Mouse (Mus musculus): ENCODE results near the gene Coa7. TPM values are rescaled to one million over a fixed set of nuclear protein-coding genes. Genes with fewer than 3 reads are reported as not detected.

Coa7 gene
- polyA plus RNA-seq, 1 experiment from 2014 or later: 45.0 TPM

GRCm38 (mm10) chr4:108387106-108387505, 59.2 kb downstream of the Coa7 start:
- Histone ChIP-seq H3K4me1 (ENCODE audit: control insufficient read depth, insufficient read depth, low read length) (peaks cover 9% of the 10 kb centered on the region; the same call in 1 of the 2 replicates), H3K36me3 (ENCODE audit: control insufficient read depth, insufficient read depth, low read length) (no peaks in the 10 kb centered on the region), H3K27me3 (ENCODE audit: control insufficient read depth, insufficient read depth, low read length) (peaks cover 7% of the 10 kb centered on the region), H3K4me3 (ENCODE audit: low read depth, low read length) (no peak overlapping the region), H3K9ac (replicated peaks; ENCODE audit: low read depth, low read length) (peak overlapping the region; percentile 42; the same call in 1 of the 2 replicates), H3K4me2 (ENCODE audit: low read depth, low read length) (peak overlapping the region; percentile 66), H3K27ac (ENCODE audit: low read depth, low read length) (peak overlapping the region; percentile 67), H3K9me3 (ENCODE audit: control insufficient read depth, low read length) (no peaks in the 10 kb centered on the region)
- peak; percentile 59; the same call in 1 of the 2 replicates for ATAC-seq (ENCODE audit: low read depth)
- 37% methylated on average over 4 of the region's 4 CpGs for WGBS

GRCm38 (mm10) chr4:108387681-108388253, 59.8 kb downstream of the Coa7 start:
- H3K9ac ChIP-seq (replicated peaks; ENCODE audit: low read depth, low read length): peak overlapping the region; percentile 42
- H3K4me3 ChIP-seq (ENCODE audit: low read depth, low read length): peak overlapping the region; percentile 29
- H3K27ac ChIP-seq (ENCODE audit: low read depth, low read length): peak overlapping the region; percentile 67
- WGBS: 5% methylated on average over 18 of the region's 18 CpGs
- H3K9me3 ChIP-seq (ENCODE audit: control insufficient read depth, low read length): no peaks in the 10 kb centered on the region
- H3K27me3 ChIP-seq (ENCODE audit: control insufficient read depth, insufficient read depth, low read length): 0 out of 2 replicates have a peak, but pooled peaks cover 4% of the 10 kb centered on the region
- peaks cover 9% of the 10 kb centered on the region; the same call in 1 of the 2 replicates for H3K4me1 ChIP-seq (ENCODE audit: control insufficient read depth, insufficient read depth, low read length)
- H3K4me2 ChIP-seq (ENCODE audit: low read depth, low read length): peak overlapping the region; percentile 66
- no peaks in the 10 kb centered on the region for H3K36me3 ChIP-seq (ENCODE audit: control insufficient read depth, insufficient read depth, low read length)
- ATAC-seq (ENCODE audit: low read depth): peak; percentile 55; the same call in 1 of the 2 replicates

GRCm38 (mm10) chr4:108388741-108389140, 60.8 kb downstream of the Coa7 start:
- no peaks in the 10 kb centered on the region for H3K36me3 ChIP-seq (ENCODE audit: control insufficient read depth, insufficient read depth, low read length)
- H3K27ac ChIP-seq (ENCODE audit: low read depth, low read length): no peak overlapping the region
- peaks cover 9% of the 10 kb centered on the region; the same call in 1 of the 2 replicates for H3K4me1 ChIP-seq (ENCODE audit: control insufficient read depth, insufficient read depth, low read length)
- 0 out of 2 replicates have a peak, but pooled peaks cover 4% of the 10 kb centered on the region for H3K27me3 ChIP-seq (ENCODE audit: control insufficient read depth, insufficient read depth, low read length)
- H3K9ac ChIP-seq (replicated peaks; ENCODE audit: low read depth, low read length): no peak overlapping the region
- H3K4me2 ChIP-seq (ENCODE audit: low read depth, low read length): no peak overlapping the region
- no peak for ATAC-seq (ENCODE audit: low read depth)
- 58% methylated on average over 3 of the region's 3 CpGs for WGBS
- H3K4me3 ChIP-seq (ENCODE audit: low read depth, low read length): no peak overlapping the region
- no peaks in the 10 kb centered on the region for H3K9me3 ChIP-seq (ENCODE audit: control insufficient read depth, low read length)

GRCm38 (mm10) chr4:108391124-108391523, 63.2 kb downstream of the Coa7 start:
- H3K9me3 ChIP-seq (ENCODE audit: control insufficient read depth, low read length): no peaks in the 10 kb centered on the region
- no peak overlapping the region for H3K4me3 ChIP-seq (ENCODE audit: low read depth, low read length)
- 86% methylated on average over 5 of the region's 5 CpGs for WGBS
- no peak overlapping the region for H3K4me2 ChIP-seq (ENCODE audit: low read depth, low read length)
- no peak for ATAC-seq (ENCODE audit: low read depth)
- no peaks in the 10 kb centered on the region for H3K27me3 ChIP-seq (ENCODE audit: control insufficient read depth, insufficient read depth, low read length)
- H3K36me3 ChIP-seq (ENCODE audit: control insufficient read depth, insufficient read depth, low read length): no peaks in the 10 kb centered on the region
- H3K4me1 ChIP-seq (ENCODE audit: control insufficient read depth, insufficient read depth, low read length): peaks cover 9% of the 10 kb centered on the region; the same call in 1 of the 2 replicates
- H3K27ac ChIP-seq (ENCODE audit: low read depth, low read length): no peak overlapping the region
- H3K9ac ChIP-seq (replicated peaks; ENCODE audit: low read depth, low read length): no peak overlapping the region

Other genes starting within 250 kb of the Coa7 start
- 0.75 and 1.3 TPM in 2 replicates for gene Podn, start 231.7 kb upstream of the Coa7 start, polyA plus RNA-seq (2014; fragmentation: Nextera tagmentation; extraction: Ambion mirVana)
- 233 and 238 TPM in 2 replicates for gene Scp2, start 183.1 kb upstream of the Coa7 start, polyA plus RNA-seq (2014; fragmentation: Nextera tagmentation; extraction: Ambion mirVana)
- 7.5 and 7.9 TPM in 2 replicates for gene Echdc2, start 162.7 kb upstream of the Coa7 start, polyA plus RNA-seq (2014; fragmentation: Nextera tagmentation; extraction: Ambion mirVana)
- gene Zyg11a, start 110.1 kb upstream of the Coa7 start, polyA plus RNA-seq (2014; fragmentation: Nextera tagmentation; extraction: Ambion mirVana): not detected in 2 replicates
- gene Zyg11b, start 27.0 kb upstream of the Coa7 start, polyA plus RNA-seq (2014; fragmentation: Nextera tagmentation; extraction: Ambion mirVana): 42.7 and 48.5 TPM in 2 replicates
- 6.0 and 7.7 TPM in 2 replicates for gene Shisal2a, start 55.2 kb downstream of the Coa7 start, polyA plus RNA-seq (2014; fragmentation: Nextera tagmentation; extraction: Ambion mirVana)
- gene Gpx7, start 78.8 kb downstream of the Coa7 start, polyA plus RNA-seq (2014; fragmentation: Nextera tagmentation; extraction: Ambion mirVana): 21.7 and 37.4 TPM in 2 replicates
- 55.8 and 65.8 TPM in 2 replicates for gene Tut4, start 131.3 kb downstream of the Coa7 start, polyA plus RNA-seq (2014; fragmentation: Nextera tagmentation; extraction: Ambion mirVana)

Data from neural tube, embryonic 14.5 days (tissue).